In genomic region chr13:67525753-67526410, GRCm38 (mm10) we compare ENCODE assay signal across 7 mouse cellular contexts. TPM values are rescaled to one million over a fixed set of nuclear protein-coding genes. Genes with fewer than 3 reads are reported as not detected.
A peak's percentile ranks its signal among the peaks of the same experiment; 100 is the strongest.
DNase-seq lines count a peak whose midpoint lies in the region; ATAC-seq and TF ChIP-seq lines count a peak whose summit lies in the region.

Gm26965 (minus strand) TSS chr13:67526151.
Zfp87 (minus strand) TSS chr13:67526177.

- DNase-seq in adrenal gland, postnatal 10 days = peak; percentile 94
- peak; percentile 91 for DNase-seq in embryonic facial prominence, embryonic 10.5 days (ENCODE audit: low spot score)
- DNase-seq in gonadal fat pad, adult 2 months (ENCODE audit: low read depth) = peak; percentile 73
- DNase-seq in left cerebral cortex, postnatal 4 days = peak; percentile 90

- peaks cover 11% of the 10 kb centered on the region for H3K4me1 ChIP-seq in embryonic facial prominence, embryonic 10.5 days
- peaks cover 7% of the 10 kb centered on the region for H3K4me1 ChIP-seq in intestine, postnatal 0 days (replicated peaks; ENCODE audit: control insufficient read depth, insufficient read depth, low read length)
- peaks cover 20% of the 10 kb centered on the region for H3K4me1 ChIP-seq in midbrain, embryonic 12.5 days
- no peaks in the 10 kb centered on the region for H3K4me1 ChIP-seq in small intestine, adult 2 months (ENCODE audit: control insufficient read depth, insufficient read depth, insufficient read length, low read length)

- peaks cover 7% of the 10 kb centered on the region for H3K36me3 ChIP-seq in embryonic facial prominence, embryonic 10.5 days (replicated peaks)
- no peaks in the 10 kb centered on the region for H3K36me3 ChIP-seq in intestine, postnatal 0 days (ENCODE audit: control insufficient read depth, insufficient read depth)
- peaks cover 3% of the 10 kb centered on the region for H3K36me3 ChIP-seq in midbrain, embryonic 12.5 days
- H3K36me3 ChIP-seq in small intestine, adult 2 months (ENCODE audit: control insufficient read depth, insufficient read depth, low read length) = peaks cover 6% of the 10 kb centered on the region; the same call in 1 of the 2 replicates

- TF ChIP-seq CTCF in intestine, postnatal 0 days (IDR thresholded peaks at IDR 0.05; ENCODE audit: low read depth) = no peak
- TF ChIP-seq CTCF in small intestine, adult 2 months (IDR thresholded peaks at IDR 0.05; ENCODE audit: extremely low read depth, insufficient read length, insufficient replicate concordance, low read depth, low read length) = no peak

- intact Hi-C loops in left cerebral cortex, postnatal 4 days (cut with DNase I) = no loop called here

- H3K27ac ChIP-seq in embryonic facial prominence, embryonic 10.5 days (replicated peaks) = peak within 1 kb of the TSS; percentile 82
- peak within 1 kb of the TSS; percentile 61 for H3K27ac ChIP-seq in intestine, postnatal 0 days (ENCODE audit: low read depth, low read length)
- peak within 1 kb of the TSS; percentile 61 for H3K27ac ChIP-seq in midbrain, embryonic 12.5 days (replicated peaks)
- peak within 1 kb of the TSS; percentile 19; the same call in 1 of the 2 replicates for H3K27ac ChIP-seq in small intestine, adult 2 months (ENCODE audit: insufficient read depth, low read depth, low read length)

- H3K4me3 ChIP-seq in embryonic facial prominence, embryonic 10.5 days = peak within 1 kb of the TSS; percentile 71
- H3K4me3 ChIP-seq in intestine, postnatal 0 days (ENCODE audit: low read depth, low read length) = peak within 1 kb of the TSS; percentile 82
- H3K4me3 ChIP-seq in midbrain, embryonic 12.5 days = peak within 1 kb of the TSS; percentile 88
- H3K4me3 ChIP-seq in small intestine, adult 2 months (ENCODE audit: low read depth, low read length) = peak within 1 kb of the TSS; percentile 67

- peak; percentile 58 for TF ChIP-seq POLR2A in small intestine, adult 2 months (IDR thresholded peaks at IDR 0.05; ENCODE audit: low read depth, low read length)

- no peaks in the 10 kb centered on the region for H3K27me3 ChIP-seq in embryonic facial prominence, embryonic 10.5 days (replicated peaks; ENCODE audit: low read depth, poor library complexity, severe bottlenecking)
- H3K27me3 ChIP-seq in intestine, postnatal 0 days (replicated peaks; ENCODE audit: control insufficient read depth, insufficient read depth, low read length) = no peaks in the 10 kb centered on the region
- no peaks in the 10 kb centered on the region for H3K27me3 ChIP-seq in midbrain, embryonic 12.5 days
- H3K27me3 ChIP-seq in small intestine, adult 2 months (ENCODE audit: control insufficient read depth, insufficient read depth, low read length) = no peaks in the 10 kb centered on the region

- ATAC-seq in intestine, postnatal 0 days = peak; percentile 99
- peak; percentile 98 for ATAC-seq in midbrain, embryonic 12.5 days (ENCODE audit: low FRiP score, low read depth)

- WGBS in embryonic facial prominence, embryonic 10.5 days = under 1% methylated on average over 27 of the region's 27 CpGs
- WGBS in intestine, postnatal 0 days = under 1% methylated on average over 27 of the region's 27 CpGs
- under 1% methylated on average over 27 of the region's 27 CpGs for WGBS in midbrain, embryonic 12.5 days
- under 1% methylated on average over 27 of the region's 27 CpGs for WGBS in small intestine, adult 2 months

- no peaks in the 10 kb centered on the region for H3K9me3 ChIP-seq in embryonic facial prominence, embryonic 10.5 days
- no peaks in the 10 kb centered on the region for H3K9me3 ChIP-seq in intestine, postnatal 0 days (ENCODE audit: control insufficient read depth)
- H3K9me3 ChIP-seq in midbrain, embryonic 12.5 days = no peaks in the 10 kb centered on the region

- peak within 1 kb of the TSS; percentile 71 for H3K9ac ChIP-seq in intestine, postnatal 0 days (ENCODE audit: low read depth, low read length)
- H3K9ac ChIP-seq in midbrain, embryonic 12.5 days (replicated peaks) = peak within 1 kb of the TSS; percentile 85

- peak within 1 kb of the TSS; percentile 89 for H3K4me2 ChIP-seq in intestine, postnatal 0 days (replicated peaks; ENCODE audit: low read depth)
- peak within 1 kb of the TSS; percentile 86 for H3K4me2 ChIP-seq in midbrain, embryonic 12.5 days (replicated peaks)

RNA-seq across cellular contexts. Expression of gene Gm26965, which starts in this region (rescaled TPM):
- total RNA-seq in adrenal gland, postnatal 10 days (2021) = not detected
- polyA plus RNA-seq in embryonic facial prominence, embryonic 10.5 days (2016; fragmentation: Nextera tagmentation; extraction: Ambion mirVana) = not detected in 2 replicates
- polyA plus RNA-seq in gonadal fat pad, adult 2 months (2012; rRNA removed) = not detected in 2 replicates
- polyA plus RNA-seq in intestine, postnatal 0 days (2015; fragmentation: Nextera tagmentation; extraction: Ambion mirVana) = not detected in 2 replicates
- not detected for total RNA-seq in left cerebral cortex, postnatal 4 days (2021)
- 0.22 and 0.46 TPM in 2 replicates for polyA plus RNA-seq in midbrain, embryonic 12.5 days (2016; fragmentation: Nextera tagmentation; extraction: Ambion mirVana)
- not detected in 2 replicates for polyA plus RNA-seq in small intestine, adult 2 months (2012; rRNA removed)

RNA-seq across cellular contexts. Expression of gene Zfp87, which starts in this region (rescaled TPM):
- 10 to 100 TPM; 19.5 to 21.5 TPM for total RNA-seq in adrenal gland, postnatal 10 days (2021)
- polyA plus RNA-seq in embryonic facial prominence, embryonic 10.5 days (2016; fragmentation: Nextera tagmentation; extraction: Ambion mirVana) = 23.5 and 23.9 TPM in 2 replicates
- polyA plus RNA-seq in gonadal fat pad, adult 2 months (2012; rRNA removed) = 34.9 and 41.6 TPM in 2 replicates
- 23.2 and 23.9 TPM in 2 replicates for polyA plus RNA-seq in intestine, postnatal 0 days (2015; fragmentation: Nextera tagmentation; extraction: Ambion mirVana)
- total RNA-seq in left cerebral cortex, postnatal 4 days (2021) = 10 to 100 TPM; 25.6 to 26.7 TPM
- 32.7 and 36.7 TPM in 2 replicates for polyA plus RNA-seq in midbrain, embryonic 12.5 days (2016; fragmentation: Nextera tagmentation; extraction: Ambion mirVana)
- polyA plus RNA-seq in small intestine, adult 2 months (2012; rRNA removed) = 8.1 and 11.7 TPM in 2 replicates

Comparison
In these comparisons a context has a peak if more than half of its experiments do, and no peak if none do; other contexts are left out.
1. Peak in every context shown above with its lines: DNase-seq, ATAC-seq, H3K4me3 ChIP-seq and H3K27ac ChIP-seq.
2. H3K27ac ChIP-seq: peak in every context shown above with its lines; median percentile 82 in embryonic facial prominence, embryonic 10.5 days; 61 in intestine, postnatal 0 days; 61 in midbrain, embryonic 12.5 days; 19 in small intestine, adult 2 months.